Mouse (Mus musculus) CH12.LX (cell line): ENCODE measurements around the gene Atp6ap1. TPM values are rescaled to one million over a fixed set of nuclear protein-coding genes. Genes with fewer than 3 reads are reported as not detected.
A peak's percentile ranks its signal among the peaks of the same experiment; 100 is the strongest.

Source experiments
- DNase-seq: peaks from one replicate; pipeline ENCODE4 v3.0.0-alpha.2; 2013; ENCODE audit errors: extremely low read depth
- H3K27ac ChIP-seq: 2 replicates; pipeline ENCODE4 v1.5.1; 2012; ENCODE audit warnings: low read depth, mild to moderate bottlenecking, control low read depth, moderate library complexity; ENCODE audit not compliant: insufficient read depth
- H3K27me3 ChIP-seq: replicated peaks from 2 replicates; pipeline ENCODE3; 2012; ENCODE audit warnings: inconsistent platforms
- H3K36me3 ChIP-seq, 2 experiments: replicated peaks in 1 of 2; 2 replicates each; pipeline versions ENCODE3 to v1.6.1; 2012; ENCODE audit warnings: inconsistent platforms in 1 of 2, low read length in 1 of 2, mild to moderate bottlenecking in 1 of 2, mixed read lengths in 1 of 2, moderate library complexity in 1 of 2; ENCODE audit not compliant: control insufficient read depth in 1 of 2, insufficient read depth in 1 of 2
- H3K4me1 ChIP-seq, 2 experiments: 2 replicates each; pipeline ENCODE4 v1.6.1; 2012; ENCODE audit warnings: inconsistent platforms in 1 of 2, moderate library complexity in 1 of 2; ENCODE audit not compliant: insufficient read depth in 2 of 2, control insufficient read depth in 1 of 2
- H3K4me2 ChIP-seq: 2 replicates; pipeline ENCODE4 v1.6.1; 2012; ENCODE audit warnings: low read depth, mild to moderate bottlenecking, control low read depth; ENCODE audit not compliant: poor library complexity, insufficient read depth, severe bottlenecking
- H3K4me3 ChIP-seq, 3 experiments: fragments of 150-350 bp in 1 of 3; sonication (generic) in 1 of 3; replicated peaks in 1 of 3; 2 replicates each; pipeline versions ENCODE3 to v1.5.1; 2011 to 2012; ENCODE audit warnings: low read depth in 2 of 3, low read length in 2 of 3, mild to moderate bottlenecking in 2 of 3, moderate library complexity in 2 of 3, control low read depth in 1 of 3, improper control_type of control experiment in 1 of 3, inconsistent platforms in 1 of 3, mixed read lengths in 1 of 3; ENCODE audit not compliant: poor library complexity in 1 of 3
- H3K79me2 ChIP-seq: replicated peaks from 2 replicates; pipeline ENCODE4 v1.6.1; 2012; ENCODE audit warnings: mild to moderate bottlenecking, moderate library complexity; ENCODE audit not compliant: control insufficient read depth, poor library complexity, insufficient read depth, severe bottlenecking; ENCODE audit errors: extremely low read depth
- H3K9ac ChIP-seq: 2 replicates; pipeline ENCODE4 v1.6.1; 2012; ENCODE audit warnings: low read depth, mild to moderate bottlenecking, control low read depth, moderate library complexity; ENCODE audit not compliant: insufficient read depth
- H3K9me3 ChIP-seq: replicated peaks from 2 replicates; pipeline ENCODE3; 2012; ENCODE audit warnings: low read length, inconsistent platforms, mixed read lengths
- CHD2 ChIP-seq: IDR thresholded peaks from 2 replicates; pipeline ENCODE4 v1.6.1; 2011; ENCODE audit warnings: low read length, improper control_type of control experiment
- HCFC1 ChIP-seq: IDR thresholded peaks from 2 replicates; pipeline ENCODE4 v1.6.1; 2012; ENCODE audit warnings: low read depth, mild to moderate bottlenecking, inconsistent platforms, low read length, improper control_type of control experiment
- JUND ChIP-seq: conservative IDR thresholded peaks from 2 replicates; pipeline ENCODE4 v1.6.1; 2011; ENCODE audit warnings: low read depth, low read length, improper control_type of control experiment
- KAT2A ChIP-seq: IDR thresholded peaks from 2 replicates; pipeline ENCODE4 v1.6.1; 2012; ENCODE audit warnings: low read length, improper control_type of control experiment, inconsistent platforms; ENCODE audit not compliant: insufficient replicate concordance
- MAZ ChIP-seq: IDR thresholded peaks from 2 replicates; pipeline ENCODE4 v1.6.1; 2012; ENCODE audit warnings: low read depth, mild to moderate bottlenecking, inconsistent platforms, low read length, improper control_type of control experiment, moderate library complexity
- MEF2A ChIP-seq: IDR thresholded peaks from 2 replicates; pipeline ENCODE4 v1.6.1; 2014; ENCODE audit warnings: low read depth, mild to moderate bottlenecking, inconsistent platforms, low read length, improper control_type of control experiment, borderline replicate concordance
- MYC ChIP-seq: IDR thresholded peaks from 2 replicates; pipeline ENCODE4 v1.6.1; 2011; ENCODE audit warnings: low read depth, mild to moderate bottlenecking, improper control_type of control experiment, low read length
- NELFE ChIP-seq: IDR thresholded peaks from 2 replicates; pipeline ENCODE4 v1.6.1; 2011; ENCODE audit warnings: low read depth, low read length, improper control_type of control experiment
- NRF1 ChIP-seq: IDR thresholded peaks from 2 replicates; pipeline ENCODE4 v1.6.1; 2014; ENCODE audit warnings: low read depth, mild to moderate bottlenecking, inconsistent platforms, low read length, improper control_type of control experiment, moderate library complexity
- POLR2A ChIP-seq: IDR thresholded peaks from 2 replicates; pipeline ENCODE4 v1.6.1; 2011; ENCODE audit warnings: low read depth, mild to moderate bottlenecking, improper control_type of control experiment, low read length
- POLR2AphosphoS2 ChIP-seq: IDR thresholded peaks from 2 replicates; pipeline ENCODE4 v1.6.1; 2011; ENCODE audit warnings: low read depth, low read length, improper control_type of control experiment
- SIN3A ChIP-seq: IDR thresholded peaks from 2 replicates; pipeline ENCODE4 v1.6.1; 2012; ENCODE audit warnings: low read length, improper control_type of control experiment, inconsistent platforms
- TBP ChIP-seq: conservative IDR thresholded peaks from 2 replicates; pipeline ENCODE4 v1.6.1; 2011; ENCODE audit warnings: low read depth, low read length, improper control_type of control experiment
- TCF12 ChIP-seq: IDR thresholded peaks from 2 replicates; pipeline ENCODE4 v1.6.1; 2014; ENCODE audit warnings: low read depth, mild to moderate bottlenecking, inconsistent platforms, low read length, improper control_type of control experiment
- USF1 ChIP-seq: IDR thresholded peaks from 2 replicates; pipeline ENCODE4 v1.6.1; 2014; ENCODE audit warnings: low read depth, mild to moderate bottlenecking, inconsistent platforms, low read length, improper control_type of control experiment
- USF2 ChIP-seq: conservative IDR thresholded peaks from 2 replicates; pipeline ENCODE4 v1.6.1; 2011; ENCODE audit warnings: low read depth, low read length, improper control_type of control experiment
- ZMIZ1 ChIP-seq: IDR thresholded peaks from 2 replicates; pipeline ENCODE4 v1.6.1; 2012; ENCODE audit warnings: low read depth, mild to moderate bottlenecking, inconsistent platforms, low read length, improper control_type of control experiment
- dilution Hi-C: fragments of 300-500 bp; cut with MboI; formaldehyde crosslinking; loops from 2 replicates; pipeline ENCODE4 v1.14.3; 2020; ENCODE audit warnings: low sequenced_read_pairs; ENCODE audit not compliant: extremely low pct_unique_long_range_greater_than_20kb, extremely low pct_ligation_motif_present
- in situ Hi-C: fragments of 300-500 bp; cut with MboI; formaldehyde crosslinking; loops from 3 replicates; pipeline ENCODE4 v1.14.3; 2019; ENCODE audit warnings: low sequenced_read_pairs, low pct_ligation_motif_present, low pct_unique_long_range_greater_than_20kb, mixed read lengths
- polyA plus RNA-seq: library from polyadenylated mRNA; unstranded; fragments of >175 nt; gene quantifications from 2 replicates; pipeline ENCODE4 v1.2.1, GENCODE M21; 2012; ENCODE audit warnings: low read depth; ENCODE audit not compliant: insufficient read length
- total RNA-seq, 2 experiments: library from RNA; depleted of rRNA; stranded (reverse); fragments of 300-350 nt in 1 of 2; fragments of >200 nt in 1 of 2; gene quantifications; 2 replicates each; pipeline ENCODE4 v1.2.3; 2012 to 2014

The Atp6ap1 gene
- total and polyA plus RNA-seq, 3 experiments = 53.3 to 66.4 (median 53.8) TPM

DNA sequence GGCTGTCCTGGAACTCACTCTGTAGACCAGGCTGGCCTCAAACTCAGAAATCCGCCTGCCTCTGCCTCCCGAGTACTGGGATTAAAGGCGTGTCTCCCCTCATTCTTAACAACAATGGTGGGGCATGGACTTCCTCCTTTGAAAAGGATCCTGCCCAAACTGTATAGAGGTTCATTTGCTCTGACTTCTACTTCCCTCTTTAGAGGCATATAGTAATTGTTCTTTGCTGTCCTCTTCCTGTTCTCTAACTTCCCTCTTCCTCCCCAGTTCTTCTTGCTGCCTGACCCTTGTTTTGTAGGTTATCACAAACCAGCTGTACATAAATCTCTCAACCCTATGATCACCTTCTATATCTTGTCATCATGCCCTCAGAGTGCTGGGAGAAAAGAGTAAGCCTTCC is 2.8 kb downstream of the Atp6ap1 start:
- H3K9me3 ChIP-seq = no peaks in the 10 kb centered on the region
- dilution Hi-C loops = no loop called here
- no peaks in the 10 kb centered on the region for H3K27me3 ChIP-seq
- no peaks in the 10 kb centered on the region; the same call in 1 of the 2 replicates for H3K79me2 ChIP-seq
- peaks cover 42 to 53% of the 10 kb centered on the region in 2 experiments for H3K36me3 ChIP-seq
- no peak overlapping the region for H3K4me2 ChIP-seq
- in situ Hi-C loops = no loop called here
- DNase-seq = no peak
- H3K9ac ChIP-seq = no peak overlapping the region
- TF ChIP-seq HCFC1 (no peak), MYC (no peak), TCF12 (no peak), USF1 (no peak), TBP (no peak), NRF1 (no peak), ZMIZ1 (no peak)
- H3K27ac ChIP-seq = no peak overlapping the region
- peaks cover 0 to 40% of the 10 kb centered on the region in 2 experiments; a peak in 2 of 4 replicates for H3K4me1 ChIP-seq
- H3K4me3 ChIP-seq = no peak overlapping the region

- H3K4me3 ChIP-seq = peak within 1 kb of the TSS; percentile 65 to 85 (median 69)
- dilution Hi-C loops = no loop called here
Measured at GRCm38 (mm10) chrX:74304867-74305700, 8.2 kb downstream of the Atp6ap1 start, which contains the start of gene Gdi1. TSS of gene Gdi1 (plus strand) at chrX:74304998.

More at GRCm38 (mm10) chrX:74304867-74305700, 8.2 kb downstream of the Atp6ap1 start, which contains the start of gene Gdi1:
- H3K9me3 ChIP-seq = no peaks in the 10 kb centered on the region
- H3K4me2 ChIP-seq = peak within 1 kb of the TSS; percentile 62
- no peaks in the 10 kb centered on the region for H3K27me3 ChIP-seq
- in situ Hi-C loops = no loop called here
- TF ChIP-seq NELFE (peak; percentile 72; the same call in 1 of the 2 replicates), POLR2A (peak; percentile 84), MAZ (no peak), CHD2 (0 out of 2 replicates have a peak, but pooled peaks have one; percentile 39), SIN3A (peak; percentile 66; the same call in 1 of the 2 replicates), TBP (peak; percentile 65; the same call in 1 of the 2 replicates), MEF2A (0 out of 2 replicates have a peak, but pooled peaks have one; percentile 18), USF2 (no peak), KAT2A (peak; percentile 87; the same call in 1 of the 2 replicates), JUND (no peak), TCF12 (peak; percentile 85), POLR2AphosphoS2 (peak; percentile 78; the same call in 1 of the 2 replicates), NRF1 (peak; percentile 61)
- peak within 1 kb of the TSS; percentile 62 for H3K27ac ChIP-seq
- peak; percentile 61 for DNase-seq
- H3K36me3 ChIP-seq = peaks cover 71 to 81% of the 10 kb centered on the region in 2 experiments
- peak within 1 kb of the TSS; percentile 75 for H3K9ac ChIP-seq
- peaks cover 20% of the 10 kb centered on the region for H3K79me2 ChIP-seq
- H3K4me1 ChIP-seq = peaks cover 0 to 32% of the 10 kb centered on the region in 2 experiments; a peak in 1 of 4 replicates
